Mouse (Mus musculus) midbrain, embryonic 10.5 days (tissue): ENCODE data around the gene Hnrnph1. TPM values are rescaled to one million over a fixed set of nuclear protein-coding genes. Genes with fewer than 3 reads are reported as not detected.
A peak's percentile ranks its signal among the peaks of the same experiment; 100 is the strongest.
"Not testable (repeated sequence)": the region's sequence is repeated elsewhere in the genome, so short reads cannot be mapped to it uniquely, and the experiment has no call there.

Experiments used
- DNase-seq: peaks from one replicate; pipeline ENCODE4 v3.0.0-alpha.2; 2017; ENCODE audit warnings: low spot score
- H3K27ac ChIP-seq: fragments of 300-500 bp; sonication (generic); replicated peaks from 2 replicates; pipeline ENCODE4 v1.5.1; 2016; ENCODE audit warnings: mild to moderate bottlenecking
- H3K27me3 ChIP-seq: fragments of 300-500 bp; sonication (generic); 2 replicates; pipeline ENCODE4 v1.6.1; 2016; ENCODE audit warnings: low read depth, mild to moderate bottlenecking; ENCODE audit not compliant: poor library complexity, severe bottlenecking
- H3K36me3 ChIP-seq: fragments of 300-500 bp; sonication (generic); 2 replicates; pipeline ENCODE4 v1.6.1; 2016; ENCODE audit warnings: mild to moderate bottlenecking, moderate library complexity
- H3K4me1 ChIP-seq: fragments of 300-500 bp; sonication (generic); 2 replicates; pipeline ENCODE4 v1.6.1; 2016
- H3K4me3 ChIP-seq: fragments of 300-500 bp; sonication (generic); 2 replicates; pipeline ENCODE4 v1.5.1; 2016; ENCODE audit warnings: mild to moderate bottlenecking, moderate library complexity
- H3K9me3 ChIP-seq: fragments of 300-500 bp; sonication (generic); replicated peaks from 2 replicates; pipeline ENCODE4 v1.6.1; 2016; ENCODE audit warnings: mild to moderate bottlenecking
- WGBS: fragments of 180-500 bp; shearing (Covaris S2); methylation state at CpG from one replicate; pipeline ENCODE4 v1.1.7; 2016; 5-methylcytosine and 5-hydroxymethylcytosine counted together
- polyA plus RNA-seq: library from polyadenylated mRNA; unstranded; fragments of >200 nt; fragmentation: Nextera tagmentation; extraction: Ambion mirVana; gene quantifications from 2 replicates; pipeline ENCODE4 v1.2.1, GENCODE M21; 2016

Hnrnph1 gene
- polyA plus RNA-seq, 1 experiment from 2014 or later: 612 TPM

- Histone ChIP-seq H3K27me3 (peaks cover 48% of the 10 kb centered on the region), H3K4me3 (peak overlapping the region; percentile 68), H3K4me1 (peaks cover 11% of the 10 kb centered on the region), H3K27ac (peak overlapping the region; percentile 76), H3K36me3 (no peaks in the 10 kb centered on the region), H3K9me3 (no peaks in the 10 kb centered on the region)
- peak; percentile 67 for DNase-seq
- 2% methylated on average over 74 of the region's 74 CpGs for WGBS
Observed at GRCm38 (mm10) chr11:50358950-50359861, 17.6 kb upstream of the Hnrnph1 start.

GRCm38 (mm10) chr11:50361282-50361681 lies 15.5 kb upstream of the Hnrnph1 start:
- 68% methylated on average over 1 of the region's 1 CpGs for WGBS
- not testable (repeated sequence) for H3K9me3 ChIP-seq, DNase-seq, H3K27ac ChIP-seq, H3K36me3 ChIP-seq, H3K4me3 ChIP-seq
- Histone ChIP-seq H3K27me3 (peaks cover 50% of the 10 kb centered on the region), H3K4me1 (peaks cover 11% of the 10 kb centered on the region)

GRCm38 (mm10) chr11:50364548-50364947 lies 12.2 kb upstream of the Hnrnph1 start:
- peak; percentile 65 for DNase-seq
- H3K27me3 ChIP-seq: peaks cover 40% of the 10 kb centered on the region
- no peaks in the 10 kb centered on the region for H3K9me3 ChIP-seq
- H3K27ac ChIP-seq: no peak overlapping the region
- WGBS: 15% methylated on average over 4 of the region's 4 CpGs
- H3K4me3 ChIP-seq: no peak overlapping the region
- H3K36me3 ChIP-seq: no peaks in the 10 kb centered on the region
- peaks cover 7% of the 10 kb centered on the region for H3K4me1 ChIP-seq

- no peaks in the 10 kb centered on the region for H3K36me3 ChIP-seq
- no peak overlapping the region for H3K4me3 ChIP-seq
- H3K27ac ChIP-seq: no peak overlapping the region
- no peak for DNase-seq
- peaks cover 33% of the 10 kb centered on the region for H3K27me3 ChIP-seq
- no peaks in the 10 kb centered on the region for H3K9me3 ChIP-seq
- peaks cover 7% of the 10 kb centered on the region for H3K4me1 ChIP-seq
Observed at GRCm38 (mm10) chr11:50365322-50365721, 11.5 kb upstream of the Hnrnph1 start.

GRCm38 (mm10) chr11:50367531-50367930 lies 9.3 kb upstream of the Hnrnph1 start:
- no peaks in the 10 kb centered on the region for H3K36me3 ChIP-seq
- H3K27me3 ChIP-seq: peaks cover 27% of the 10 kb centered on the region
- no peaks in the 10 kb centered on the region for H3K9me3 ChIP-seq
- peaks cover 22% of the 10 kb centered on the region for H3K4me1 ChIP-seq
- DNase-seq: no peak
- 94% methylated on average over 9 of the region's 9 CpGs for WGBS
- no peak overlapping the region for H3K4me3 ChIP-seq
- H3K27ac ChIP-seq: no peak overlapping the region

GRCm38 (mm10) chr11:50369360-50369911 lies 7.4 kb upstream of the Hnrnph1 start:
- 93% methylated on average over 5 of the region's 5 CpGs for WGBS
- no peak overlapping the region for H3K4me3 ChIP-seq
- no peak for DNase-seq
- no peaks in the 10 kb centered on the region for H3K9me3 ChIP-seq
- no peak overlapping the region for H3K27ac ChIP-seq
- peaks cover 25% of the 10 kb centered on the region for H3K4me1 ChIP-seq
- H3K27me3 ChIP-seq: peaks cover 44% of the 10 kb centered on the region
- H3K36me3 ChIP-seq: no peaks in the 10 kb centered on the region

- peak overlapping the region; percentile 49 for H3K4me3 ChIP-seq
- DNase-seq: no peak
- WGBS: 63% methylated on average over 4 of the region's 4 CpGs
- H3K27me3 ChIP-seq: peaks cover 55% of the 10 kb centered on the region
- H3K9me3 ChIP-seq: no peaks in the 10 kb centered on the region
- H3K4me1 ChIP-seq: peaks cover 40% of the 10 kb centered on the region
- peak overlapping the region; percentile 82 for H3K27ac ChIP-seq
- no peaks in the 10 kb centered on the region for H3K36me3 ChIP-seq
Observed at GRCm38 (mm10) chr11:50370969-50371368, 5.8 kb upstream of the Hnrnph1 start.

- peaks cover 45% of the 10 kb centered on the region for H3K4me1 ChIP-seq
- peaks cover 57% of the 10 kb centered on the region for H3K27me3 ChIP-seq
- 3% methylated on average over 18 of the region's 18 CpGs for WGBS
- no peaks in the 10 kb centered on the region for H3K36me3 ChIP-seq
- H3K4me3 ChIP-seq: peak overlapping the region; percentile 49
- DNase-seq: peak; percentile 78
- H3K27ac ChIP-seq: peak overlapping the region; percentile 82
- H3K9me3 ChIP-seq: no peaks in the 10 kb centered on the region
Observed at GRCm38 (mm10) chr11:50371399-50371841, 5.4 kb upstream of the Hnrnph1 start.

- Histone ChIP-seq H3K27me3 (peaks cover 52% of the 10 kb centered on the region), H3K27ac (peak overlapping the region; percentile 82; the same call in 1 of the 2 replicates), H3K9me3 (no peaks in the 10 kb centered on the region), H3K4me1 (peaks cover 50% of the 10 kb centered on the region), H3K4me3 (peak overlapping the region; percentile 49), H3K36me3 (no peaks in the 10 kb centered on the region)
- no peak for DNase-seq
- WGBS: 96% methylated on average over 1 of the region's 1 CpGs
Observed at GRCm38 (mm10) chr11:50371911-50372310, 4.9 kb upstream of the Hnrnph1 start.

GRCm38 (mm10) chr11:50373086-50373485 lies 3.7 kb upstream of the Hnrnph1 start:
- no peak for DNase-seq
- Histone ChIP-seq H3K4me3 (no peak overlapping the region), H3K36me3 (no peaks in the 10 kb centered on the region), H3K27ac (no peak overlapping the region), H3K27me3 (peaks cover 43% of the 10 kb centered on the region), H3K9me3 (no peaks in the 10 kb centered on the region), H3K4me1 (peaks cover 52% of the 10 kb centered on the region)

- no peak for DNase-seq
- WGBS: 93% methylated on average over 1 of the region's 1 CpGs
- no peak overlapping the region for H3K4me3 ChIP-seq
- H3K27ac ChIP-seq: no peak overlapping the region
- peaks cover 52% of the 10 kb centered on the region for H3K4me1 ChIP-seq
- peaks cover 43% of the 10 kb centered on the region for H3K27me3 ChIP-seq
- peaks cover 1% of the 10 kb centered on the region for H3K36me3 ChIP-seq
- H3K9me3 ChIP-seq: no peaks in the 10 kb centered on the region
Observed at GRCm38 (mm10) chr11:50373621-50374020, 3.2 kb upstream of the Hnrnph1 start.

- WGBS: 80% methylated on average over 13 of the region's 13 CpGs
- Histone ChIP-seq H3K27ac (no peak overlapping the region), H3K4me1 (peaks cover 56% of the 10 kb centered on the region), H3K36me3 (peaks cover 10% of the 10 kb centered on the region), H3K9me3 (no peaks in the 10 kb centered on the region), H3K27me3 (peaks cover 43% of the 10 kb centered on the region), H3K4me3 (no peak overlapping the region)
- DNase-seq: no peak
Observed at GRCm38 (mm10) chr11:50374286-50375015, 2.3 kb upstream of the Hnrnph1 start.
